Mouse (Mus musculus): ENCODE measurements at regions not wholly inside any gene's neighbourhood (a gene's known extent, or its start where the extent isn't known, plus 50 kb on each side); places are given as distances from the start of the nearest gene placed in this dataset.

GRCm38 (mm10) chr12:20233454-20233831, 279.1 kb downstream of the Gm21863 start:
- TF ChIP-seq EP300 (IDR thresholded peaks at IDR 0.05; ENCODE audit: insufficient read depth, low read depth, low read length) (no peak), CTCF (IDR thresholded peaks at IDR 0.05) (no peak), POLR2A (IDR thresholded peaks at IDR 0.05; ENCODE audit: insufficient read depth, low read depth, low read length) (no peak)

All from heart, adult 2 months (tissue).